Comparison of ENCODE assay signal across 18 mouse cellular contexts in the genomic region with DNA sequence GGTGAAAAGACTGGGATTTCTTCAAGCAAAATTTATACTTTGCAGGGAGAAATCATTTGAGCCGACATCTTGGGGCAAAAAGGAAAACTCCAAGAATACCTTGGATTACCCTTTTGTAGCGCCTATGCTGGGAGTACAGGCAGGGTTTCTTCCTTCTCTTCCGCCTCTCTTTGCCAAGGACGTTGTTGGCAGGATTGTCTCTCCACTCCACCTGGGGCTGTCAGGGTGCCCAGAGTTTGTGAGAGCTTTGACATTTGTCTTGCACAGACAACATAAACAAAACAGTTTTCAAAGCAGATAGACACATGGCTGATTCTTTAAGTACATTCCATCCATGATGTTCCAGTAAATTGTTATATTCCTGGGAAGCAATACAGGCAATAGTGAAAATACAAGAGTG.
DNase-seq lines count a peak whose midpoint lies in the region; ATAC-seq and TF ChIP-seq lines count a peak whose summit lies in the region.
"Had no signal": no experiment of that assay in that cellular context is flagged by ENCODE, and none has a peak within 500 bp of the region (broad histone marks: within the 10 kb centered on the region; RNA-seq: fewer than 3 reads in every experiment).

No protein-coding gene starts in this region.

- DNase-seq in cerebellum, adult 11-12 months, result peak; percentile 40
- no peak for DNase-seq in cerebellum, postnatal 4 days (ENCODE audit: low spot score in 2 of 2)
- peak; percentile 55 for DNase-seq in brain, adult 2 months (ENCODE audit: low read depth, low spot score)
- DNase-seq in cerebellum, adult 2 months, result peak; percentile 40 to 71
- DNase-seq in cerebellum, postnatal 10 days, result peak; percentile 64 to 77
- no peak for DNase-seq in kidney, adult 18-20 months
- DNase-seq in thymus, postnatal 14 days, result no peak
- DNase-seq in stomach, postnatal 0 days (ENCODE audit: low spot score), result no peak
- DNase-seq: embryo, embryonic 11 days; gastrocnemius, postnatal 14 days; kidney, adult 8-10 months had no signal

- H3K4me2 ChIP-seq in stomach, postnatal 0 days (replicated peaks; ENCODE audit: low read depth), result no peak overlapping the region
- H3K4me2 ChIP-seq: embryonic facial prominence, embryonic 12.5 days; forebrain, embryonic 15.5 days; heart, embryonic 11.5 days; heart, embryonic 15.5 days; hindbrain, embryonic 15.5 days had no signal

- WGBS in cerebellum, adult 2 months, result 19% methylated on average over 4 of the region's 4 CpGs
- WGBS in stomach, postnatal 0 days, result 79% methylated on average over 4 of the region's 4 CpGs

- TF ChIP-seq CTCF in cerebellum, adult 2 months (IDR thresholded peaks at IDR 0.05; ENCODE audit: borderline replicate concordance, insufficient read depth, low read depth, low read length), result no peak
- TF ChIP-seq CTCF in stomach, postnatal 0 days (IDR thresholded peaks at IDR 0.05; ENCODE audit: low read depth), result no peak

- H3K36me3 ChIP-seq in stomach, postnatal 0 days (ENCODE audit: control insufficient read depth, insufficient read depth, low read length), result no peaks in the 10 kb centered on the region
- H3K36me3 ChIP-seq: embryonic facial prominence, embryonic 12.5 days; forebrain, embryonic 15.5 days; heart, embryonic 15.5 days; hindbrain, embryonic 15.5 days had no signal

- no peaks in the 10 kb centered on the region for H3K9me3 ChIP-seq in stomach, postnatal 0 days (ENCODE audit: control insufficient read depth, low read length)
- H3K9me3 ChIP-seq: embryonic facial prominence, embryonic 12.5 days; forebrain, embryonic 15.5 days; heart, embryonic 15.5 days; hindbrain, embryonic 15.5 days had no signal

- no peak for ATAC-seq in stomach, postnatal 0 days (ENCODE audit: low FRiP score, low TSS enrichment)
- ATAC-seq: intestine, embryonic 16.5 days had no signal

- TF ChIP-seq EP300 in stomach, postnatal 0 days (optimal IDR thresholded peaks at IDR 0.05), result no peak

- TF ChIP-seq POLR2A in cerebellum, adult 2 months (IDR thresholded peaks at IDR 0.05; ENCODE audit: borderline replicate concordance, insufficient read depth, low read length), result no peak

- H3K4me1 ChIP-seq in cerebellum, adult 2 months (ENCODE audit: control insufficient read depth, insufficient read depth, low read length), result peaks cover 12% of the 10 kb centered on the region; the same call in 1 of the 2 replicates
- no peaks in the 10 kb centered on the region for H3K4me1 ChIP-seq in stomach, postnatal 0 days (replicated peaks; ENCODE audit: control insufficient read depth, insufficient read depth)
- H3K4me1 ChIP-seq: embryonic facial prominence, embryonic 12.5 days; heart, embryonic 15.5 days; hindbrain, embryonic 15.5 days had no signal

- no peaks in the 10 kb centered on the region for H3K27me3 ChIP-seq in cerebellum, adult 2 months (ENCODE audit: control insufficient read depth, insufficient read depth, low read length)
- no peaks in the 10 kb centered on the region for H3K27me3 ChIP-seq in stomach, postnatal 0 days (ENCODE audit: control insufficient read depth, insufficient read depth, low read length)
- H3K27me3 ChIP-seq: embryonic facial prominence, embryonic 12.5 days; forebrain, embryonic 15.5 days; heart, embryonic 15.5 days; hindbrain, embryonic 15.5 days had no signal

- no peak overlapping the region for H3K4me3 ChIP-seq in cerebellum, adult 2 months (replicated peaks; ENCODE audit: insufficient read depth, low read depth, low read length)
- no peak overlapping the region for H3K4me3 ChIP-seq in stomach, postnatal 0 days (ENCODE audit: low read depth, low read length)
- H3K4me3 ChIP-seq: embryonic facial prominence, embryonic 12.5 days; forebrain, embryonic 15.5 days; heart, adult 2 months; heart, embryonic 15.5 days; hindbrain, embryonic 15.5 days had no signal

- H3K27ac ChIP-seq in cerebellum, adult 2 months (ENCODE audit: insufficient read depth, low read length), result no peak overlapping the region
- no peak overlapping the region for H3K27ac ChIP-seq in stomach, postnatal 0 days (replicated peaks)
- H3K27ac ChIP-seq: embryonic facial prominence, embryonic 12.5 days; forebrain, embryonic 15.5 days; heart, adult 2 months; heart, embryonic 15.5 days; hindbrain, embryonic 15.5 days had no signal

- H3K9ac ChIP-seq in stomach, postnatal 0 days (ENCODE audit: low read length), result no peak overlapping the region
- H3K9ac ChIP-seq: embryonic facial prominence, embryonic 12.5 days; forebrain, embryonic 15.5 days; heart, embryonic 15.5 days; hindbrain, embryonic 15.5 days had no signal

Comparison
In these comparisons a context has a peak if more than half of its experiments do, and no peak if none do; other contexts are left out.
1. DNase-seq: peak in cerebellum, adult 11-12 months (single experiment), brain, adult 2 months (single experiment), cerebellum, adult 2 months (2 of 2) and cerebellum, postnatal 10 days (2 of 2); none in cerebellum, postnatal 4 days (0 of 2), kidney, adult 18-20 months (single experiment), thymus, postnatal 14 days (single experiment) and stomach, postnatal 0 days (single experiment).